In the genomic region with DNA sequence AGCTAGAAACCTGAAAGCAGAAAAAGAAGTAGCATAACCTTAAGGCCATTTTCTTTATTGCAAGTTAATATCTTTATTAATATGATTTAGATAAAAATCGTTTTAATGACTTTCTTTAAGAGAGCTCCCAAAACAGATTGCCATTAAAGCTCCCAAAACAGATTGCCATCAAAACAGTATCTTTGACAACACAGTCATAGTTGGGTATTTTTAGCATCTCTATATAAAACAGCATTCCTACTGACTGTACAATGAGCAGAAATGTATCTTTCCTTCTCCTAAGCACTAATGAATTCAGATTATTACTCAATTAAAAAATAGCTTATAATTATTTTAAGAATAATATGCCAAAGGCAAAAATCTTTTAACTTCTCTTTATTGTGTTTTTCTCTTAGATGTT, we compare ENCODE assay signal across 16 mouse cellular contexts.
"Had no signal": no experiment of that assay in that cellular context is flagged by ENCODE, and none has a peak within 500 bp of the region (broad histone marks: within the 10 kb centered on the region; RNA-seq: fewer than 3 reads in every experiment).

No protein-coding gene starts in this region.

- H3K36me3 ChIP-seq: neural tube, embryonic 13.5 days; neural tube, embryonic 15.5 days; stomach, embryonic 15.5 days had no signal

- DNase-seq: retina, postnatal 1 day; right cerebral cortex, adult 18-20 months; right cerebral cortex, postnatal 14 days; right cerebral cortex, postnatal 25 days; right cerebral cortex, postnatal 4 days; spleen, adult 18-20 months; thymus, adult 18-20 months; thymus, adult 2 months; thymus, postnatal 14 days; thymus, postnatal 25 days; thymus, postnatal 36 days; thymus, postnatal 4 days had no signal

- H3K4me1 ChIP-seq: neural tube, embryonic 13.5 days; neural tube, embryonic 15.5 days; stomach, embryonic 15.5 days had no signal

- H3K27me3 ChIP-seq: neural tube, embryonic 13.5 days; neural tube, embryonic 15.5 days; stomach, embryonic 15.5 days had no signal

- H3K27ac ChIP-seq: neural tube, embryonic 13.5 days; neural tube, embryonic 15.5 days; stomach, embryonic 15.5 days; stomach, postnatal 0 days had no signal

- H3K9me3 ChIP-seq: neural tube, embryonic 13.5 days; neural tube, embryonic 15.5 days; stomach, embryonic 15.5 days had no signal

- H3K9ac ChIP-seq: neural tube, embryonic 13.5 days; neural tube, embryonic 15.5 days; stomach, embryonic 15.5 days had no signal

- H3K4me3 ChIP-seq: neural tube, embryonic 13.5 days; neural tube, embryonic 15.5 days; stomach, embryonic 15.5 days had no signal

- H3K4me2 ChIP-seq: neural tube, embryonic 13.5 days; neural tube, embryonic 15.5 days; stomach, embryonic 15.5 days had no signal
